Mouse (Mus musculus): ENCODE measurements around the gene Txn1.

GRCm38 (mm10) chr4:57954991-57955390 lies 1.2 kb downstream of the Txn1 start:
- TF ChIP-seq CTCF (IDR thresholded peaks at IDR 0.05) (no peak), EP300 (IDR thresholded peaks at IDR 0.05) (no peak)
